Mouse (Mus musculus): ENCODE results near the gene Nobox.

Nobox gene

DNA sequence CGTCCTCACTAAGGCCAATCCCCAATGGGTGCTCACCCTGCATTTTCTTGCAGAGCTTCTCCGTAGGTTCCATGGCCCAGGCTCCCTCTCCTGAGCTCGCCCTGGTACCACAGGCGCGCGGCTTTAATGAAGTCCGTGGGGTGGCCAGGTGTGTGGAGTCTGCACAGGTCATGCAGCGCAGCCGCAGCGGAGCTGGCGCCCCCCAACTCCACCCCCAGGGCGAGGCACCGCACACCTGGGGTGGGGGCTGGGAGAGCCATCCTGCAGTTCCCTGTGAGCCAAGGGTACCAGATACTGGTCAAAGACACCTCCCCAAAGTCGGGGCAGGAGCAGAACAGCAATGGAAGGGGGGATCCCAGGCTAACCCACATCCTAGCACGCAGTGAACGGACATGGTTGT, at the start of gene Nobox:
TSS of gene Nobox (minus strand) at position 101 of the 400 bp plus-strand sequence.
- DNase-seq (ENCODE audit: low spot score): peak; percentile 16

GRCm38 (mm10) chr6:43354562-43355241, 45.3 kb upstream of the Nobox start:
- no peak for DNase-seq (ENCODE audit: low spot score)

- no peak for DNase-seq (ENCODE audit: low spot score)
These were observed 44.1 kb upstream of the Nobox start for GRCm38 (mm10) chr6:43353446-43353845.

DNA sequence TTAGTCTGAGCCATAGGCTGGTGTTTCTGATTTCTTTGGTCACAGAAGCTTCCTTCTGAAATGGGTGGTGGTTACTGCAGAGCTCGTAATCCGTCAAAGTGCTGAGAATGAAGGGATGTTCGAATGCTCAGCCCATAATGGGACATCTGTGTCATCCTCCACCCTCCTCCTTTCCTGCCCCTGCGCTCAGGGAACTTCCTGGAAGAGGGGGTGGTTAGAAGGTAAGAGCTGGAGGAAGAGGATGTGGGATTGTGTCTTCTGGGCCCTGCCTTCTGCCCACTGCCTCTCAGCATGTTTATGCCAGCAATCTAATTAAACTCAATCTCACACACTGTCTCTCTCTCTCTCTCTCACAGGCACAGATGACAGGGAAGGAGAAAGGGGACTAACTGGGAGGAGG, 39.7 kb upstream of the Nobox start:
- no peak for DNase-seq (ENCODE audit: low spot score)

DNA sequence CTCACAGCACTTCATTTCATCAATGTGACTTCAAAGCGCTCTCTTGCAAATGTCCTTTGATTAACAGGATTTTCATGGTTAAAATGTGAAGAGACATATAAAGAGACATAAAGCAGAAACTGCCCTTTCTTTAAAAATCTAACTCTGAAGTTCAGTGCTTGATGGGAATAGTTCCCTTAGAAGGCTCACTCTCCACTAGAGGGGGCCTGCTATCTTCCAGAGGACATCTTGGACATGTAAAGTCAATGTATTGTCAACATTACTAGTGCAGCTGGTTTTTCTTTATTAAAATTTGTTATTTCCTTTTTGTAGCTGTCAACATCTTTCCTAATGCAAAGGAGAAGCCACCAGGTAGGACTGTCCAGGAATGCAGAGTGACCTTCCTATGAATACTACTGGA, 38.3 kb upstream of the Nobox start:
- no peak for DNase-seq (ENCODE audit: low spot score)

DNA sequence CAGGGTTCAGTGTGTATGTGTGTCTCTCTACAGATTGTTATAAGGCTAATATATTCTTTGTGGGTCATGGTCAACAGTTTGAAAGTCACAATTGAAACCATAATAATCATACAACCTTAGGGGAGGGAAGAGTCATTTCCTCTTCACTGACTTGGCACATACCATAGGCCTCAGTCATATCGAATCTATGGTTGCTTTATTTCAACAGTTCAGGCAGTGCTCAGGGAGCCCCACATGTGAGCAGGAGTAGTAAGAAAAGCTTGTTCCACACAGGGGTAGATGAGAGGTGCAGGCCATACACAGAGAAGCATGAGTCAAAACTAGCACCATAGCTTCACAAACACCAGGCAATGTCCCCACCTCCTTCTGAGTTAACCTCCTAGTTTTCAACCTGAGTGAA, 33.7 kb upstream of the Nobox start:
- DNase-seq (ENCODE audit: low spot score): no peak

GRCm38 (mm10) chr6:43342386-43342785, 33.0 kb upstream of the Nobox start:
- DNase-seq (ENCODE audit: low spot score): no peak

GRCm38 (mm10) chr6:43338804-43339203, 29.4 kb upstream of the Nobox start:
- no peak for DNase-seq (ENCODE audit: low spot score)

DNA sequence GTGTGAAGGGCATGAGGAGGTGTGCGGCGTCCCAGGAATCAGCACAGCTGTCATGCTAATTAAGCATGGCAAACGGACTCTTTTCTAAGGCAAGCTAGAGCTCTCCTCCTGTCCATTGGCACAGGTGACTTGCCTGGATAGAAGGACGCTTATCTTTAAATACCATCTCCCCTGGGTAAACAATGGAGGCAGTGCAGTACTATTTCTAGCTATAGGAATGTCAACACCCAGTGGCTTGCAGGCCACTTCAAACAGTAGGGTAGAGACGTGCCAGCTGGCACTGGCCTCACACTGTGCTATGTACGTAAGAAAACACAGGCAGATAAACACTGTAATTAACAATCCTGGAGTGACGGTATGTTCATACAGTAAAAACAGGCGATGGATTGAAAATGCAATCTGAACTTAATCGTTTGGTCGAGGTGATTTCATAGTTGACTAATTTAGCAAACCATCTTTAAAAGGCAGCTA, 28.2 kb upstream of the Nobox start:
- DNase-seq (ENCODE audit: low spot score): no peak

DNA sequence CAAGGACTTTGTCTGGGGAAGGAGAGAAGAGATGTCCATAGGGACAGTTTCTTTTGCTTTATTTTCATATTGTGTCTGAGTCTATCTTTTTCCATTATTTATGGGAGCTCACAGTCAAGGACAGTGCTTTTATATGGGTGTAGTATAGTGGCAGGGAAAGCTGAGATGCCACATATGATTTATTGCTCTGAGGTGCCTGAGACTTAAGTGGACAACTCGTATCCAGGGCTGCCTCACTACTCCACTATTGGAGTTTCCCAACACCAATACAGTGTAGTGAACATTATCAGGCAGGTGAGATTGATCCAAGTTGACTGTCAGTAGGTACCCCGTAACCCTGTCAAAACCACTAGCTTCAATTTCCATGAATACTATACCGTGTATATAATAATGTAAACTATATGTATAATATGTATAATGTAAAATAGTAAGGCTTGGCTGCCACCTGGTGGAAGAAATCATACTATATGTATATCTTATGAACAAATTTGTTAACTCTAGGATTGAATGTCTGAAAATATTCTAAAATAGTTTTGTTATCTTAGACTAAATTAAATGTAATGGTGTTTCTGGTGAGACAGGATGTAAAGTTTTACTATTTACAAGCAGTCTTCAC, 26.4 kb upstream of the Nobox start:
- no peak for DNase-seq (ENCODE audit: low spot score)

GRCm38 (mm10) chr6:43333479-43333878, 24.1 kb upstream of the Nobox start:
- DNase-seq (ENCODE audit: low spot score): no peak

DNA sequence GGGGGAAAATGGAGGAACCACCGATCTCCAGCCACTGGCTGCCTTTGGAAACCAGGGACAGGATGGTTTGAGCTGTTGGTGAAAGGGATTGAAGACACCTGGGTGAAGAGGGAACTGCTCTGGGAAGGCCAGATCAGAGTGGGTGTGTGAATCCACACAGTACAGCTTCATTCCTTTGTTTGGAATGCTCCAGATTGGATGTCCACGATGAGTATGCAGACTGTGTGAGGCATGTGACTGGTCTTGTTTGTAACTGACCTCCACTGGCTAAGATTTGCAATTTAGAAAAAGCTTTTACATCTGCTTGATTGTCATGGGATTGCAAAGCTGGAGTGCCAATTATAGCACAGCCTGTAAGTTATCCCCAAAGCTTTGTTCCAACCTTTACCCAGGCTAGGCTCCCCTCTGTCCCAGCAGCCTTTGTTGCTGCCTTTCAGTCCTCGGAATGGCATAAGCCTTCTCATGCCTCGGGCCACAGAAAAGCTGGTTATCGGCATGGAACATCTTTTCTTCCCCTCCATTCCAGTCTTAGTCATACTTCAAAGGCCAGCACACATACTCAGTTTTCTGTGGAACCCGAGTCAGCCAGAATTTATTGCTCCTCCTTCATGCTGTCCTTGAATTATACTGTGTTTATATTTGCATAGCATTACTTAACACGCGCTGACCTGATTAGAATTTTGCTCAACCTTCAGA, 3.8 kb upstream of the Nobox start:
- no peak for DNase-seq (ENCODE audit: low spot score)

GRCm38 (mm10) chr6:43312546-43312945, 3.2 kb upstream of the Nobox start:
- no peak for DNase-seq (ENCODE audit: low spot score)

DNA sequence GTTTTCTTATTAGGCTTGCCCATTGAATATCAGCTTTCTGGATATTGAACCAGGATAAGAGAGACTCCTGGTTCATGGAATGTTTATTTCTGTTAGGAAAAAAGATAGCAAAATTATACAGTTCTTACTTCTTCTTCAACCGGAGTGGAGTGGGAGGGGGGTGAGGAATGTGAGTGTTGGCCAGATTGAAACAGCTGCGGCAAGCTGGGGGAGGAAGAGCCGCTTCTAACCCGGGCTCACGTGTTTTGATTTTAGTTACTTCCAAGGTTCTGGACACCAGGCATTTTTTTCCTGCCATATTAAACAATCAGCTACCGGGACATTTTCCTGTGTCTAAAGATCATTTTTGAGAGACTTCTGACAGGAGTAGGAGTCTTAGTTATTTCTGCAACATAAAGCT, 717 bp upstream of the Nobox start:
- DNase-seq (ENCODE audit: low spot score): peak; percentile 52

DNA sequence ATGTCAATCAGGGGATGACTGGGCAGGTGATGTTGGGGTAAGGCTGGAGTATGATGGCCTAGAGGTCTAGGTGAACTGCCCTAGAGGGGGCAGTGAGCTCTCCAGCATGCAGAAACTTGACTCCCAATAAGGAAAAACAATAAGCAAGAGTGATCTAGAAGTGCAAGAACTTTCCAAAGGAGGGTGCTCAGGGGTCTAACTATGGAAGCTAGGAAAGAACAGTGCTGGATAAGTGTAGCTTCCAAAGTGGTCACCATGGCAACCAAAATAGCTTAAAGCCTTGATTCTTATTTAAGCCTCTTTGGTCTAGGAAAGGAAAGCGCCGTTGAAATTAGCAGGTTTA, 11.9 kb downstream of the Nobox start:
- DNase-seq (ENCODE audit: low spot score): no peak

DNA sequence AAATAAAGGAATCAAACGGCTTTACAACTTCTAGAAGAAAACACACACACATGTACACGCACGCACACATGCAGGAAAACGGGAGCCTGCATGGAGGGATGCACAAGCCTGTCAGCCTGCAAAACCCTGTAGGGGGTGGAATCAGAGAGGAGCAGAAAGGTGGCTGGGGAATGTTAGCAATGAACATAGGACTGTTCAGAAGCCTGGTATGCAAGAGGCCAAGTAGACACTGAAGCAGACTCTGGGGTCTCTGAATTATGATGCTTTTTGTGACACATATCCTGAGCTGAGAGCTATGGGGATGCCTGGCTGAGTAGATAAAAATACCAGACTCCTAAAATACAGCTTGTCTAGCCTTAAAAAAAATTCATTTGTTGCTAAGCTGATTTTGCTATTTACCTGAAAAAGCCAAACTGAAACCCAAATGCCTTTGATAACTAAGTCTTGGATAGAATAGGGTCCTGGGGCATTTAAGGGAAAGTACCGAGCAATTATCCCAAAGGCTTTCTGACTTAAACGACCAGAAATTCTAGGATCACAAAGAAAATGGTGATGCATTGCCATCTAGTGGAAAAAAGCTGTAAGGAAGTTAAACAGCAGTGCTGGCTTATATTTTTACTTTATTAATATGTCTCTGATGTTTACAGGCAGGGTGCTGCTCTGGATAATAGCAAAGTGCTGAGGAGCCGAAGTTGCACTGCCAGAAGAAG, 12.4 kb downstream of the Nobox start:
- no peak for DNase-seq (ENCODE audit: low spot score)

DNA sequence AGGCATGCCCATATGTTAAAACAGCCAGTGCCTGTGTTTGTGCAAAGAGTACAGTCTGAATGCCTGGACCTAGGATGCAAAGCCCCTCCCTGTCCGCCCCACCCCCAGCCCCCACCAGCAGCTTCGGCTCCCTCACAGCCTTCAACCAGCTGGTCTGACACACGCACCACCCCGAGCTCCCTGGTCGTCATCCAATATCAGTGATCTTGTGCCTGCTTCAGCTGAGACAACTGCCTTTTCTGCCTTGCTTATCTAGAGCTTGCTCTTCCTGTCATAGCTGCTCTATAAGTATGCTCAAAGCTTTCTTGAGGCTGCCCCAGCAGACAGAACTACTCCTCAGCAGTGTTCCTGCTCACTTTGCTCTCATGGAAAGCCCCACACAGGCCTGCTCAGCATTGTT, 13.4 kb downstream of the Nobox start:
- DNase-seq (ENCODE audit: low spot score): no peak

GRCm38 (mm10) chr6:43293175-43293574, 16.2 kb downstream of the Nobox start:
- DNase-seq (ENCODE audit: low spot score): no peak

DNA sequence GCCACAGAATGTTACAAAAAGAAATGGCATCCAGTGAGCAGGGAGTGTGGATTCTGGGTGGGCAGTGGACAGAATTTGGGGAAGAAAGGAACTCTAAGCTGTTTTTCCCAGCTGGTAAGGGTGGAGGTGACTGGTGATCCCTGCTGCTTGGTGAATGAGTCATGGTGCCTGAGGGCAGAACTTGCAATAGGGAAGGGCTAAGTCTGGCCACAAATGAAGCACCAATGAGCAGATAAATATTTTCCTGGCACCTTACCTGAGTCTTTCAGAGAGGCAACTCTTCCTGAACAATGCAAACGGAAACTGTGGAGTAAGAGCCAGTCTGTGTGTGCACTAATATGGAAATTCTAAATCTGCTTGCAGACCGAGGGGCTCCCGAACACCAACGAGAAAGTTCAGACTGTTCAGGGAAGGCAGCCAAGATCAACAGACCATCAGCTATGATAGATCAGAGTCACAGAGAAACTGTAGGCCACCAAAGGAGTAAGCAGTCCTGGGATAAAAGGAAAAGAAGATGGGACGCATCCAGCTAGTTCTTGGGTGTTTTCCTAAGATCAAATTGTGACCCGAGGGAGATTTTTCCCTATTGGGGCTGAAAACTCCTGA, 16.8 kb downstream of the Nobox start:
- peak; percentile 36 for DNase-seq (ENCODE audit: low spot score)

DNA sequence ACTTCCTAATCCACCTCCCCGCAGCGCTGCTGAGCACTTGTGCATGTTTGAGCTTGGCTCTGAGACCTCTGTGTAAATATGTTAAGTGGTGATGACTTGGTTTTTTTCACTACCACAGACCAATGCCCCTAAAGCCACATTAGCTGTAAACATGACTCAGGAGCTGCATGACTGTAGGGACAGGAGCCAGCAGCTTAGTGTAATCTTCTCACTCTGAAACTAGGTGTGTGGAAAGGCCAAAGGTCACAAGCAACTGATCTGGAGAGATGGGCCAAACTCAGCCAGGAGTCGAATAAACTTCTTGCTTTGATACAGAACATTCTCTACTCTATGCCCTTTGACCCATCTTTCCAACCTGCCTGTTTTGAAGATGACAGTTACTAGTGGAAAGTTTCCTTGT, 17.3 kb downstream of the Nobox start:
- DNase-seq (ENCODE audit: low spot score): no peak

- DNase-seq (ENCODE audit: low spot score): no peak
These were observed 28.9 kb downstream of the Nobox start for GRCm38 (mm10) chr6:43280481-43280880.

DNA sequence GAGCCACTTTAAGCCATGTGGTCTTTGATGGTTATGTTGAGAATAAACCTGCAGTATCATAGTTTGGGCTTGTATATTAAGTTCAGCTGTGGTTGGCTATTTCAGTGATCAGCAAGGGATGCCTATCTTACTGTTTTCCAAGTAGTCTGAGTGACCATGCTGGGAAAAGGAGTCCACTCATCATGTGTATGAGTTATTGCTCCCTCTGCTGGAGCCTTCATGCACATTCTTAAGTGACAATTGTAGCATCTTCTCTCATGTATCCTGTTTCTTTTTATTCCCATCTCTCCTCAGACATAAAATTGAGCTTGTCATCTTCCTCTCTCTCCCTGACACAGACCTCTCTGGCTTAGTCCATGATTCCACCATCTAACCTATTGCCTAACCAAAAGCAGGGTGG, 31.1 kb downstream of the Nobox start:
- DNase-seq (ENCODE audit: low spot score): no peak

All from testis, postnatal 14 days (tissue).